Mouse (Mus musculus) hindbrain, embryonic 16.5 days (tissue): ENCODE measurements around the gene Pcif1. TPM values are rescaled to one million over a fixed set of nuclear protein-coding genes. Genes with fewer than 3 reads are reported as not detected.
A peak's percentile ranks its signal among the peaks of the same experiment; 100 is the strongest.

Experiments
- ATAC-seq: fragments of 200-750 bp; cut with Nextera tagmentation; 2 replicates; pipeline ENCODE4 v1.8.0; 2017; ENCODE audit warnings: moderate TSS enrichment, moderate library complexity
- H3K27ac ChIP-seq: fragments of 300-500 bp; sonication (generic); 2 replicates; pipeline ENCODE4 v1.5.1; 2014; ENCODE audit warnings: low read depth, mild to moderate bottlenecking, control low read depth, low read length, moderate library complexity
- H3K27me3 ChIP-seq: fragments of 300-500 bp; sonication (generic); replicated peaks from 2 replicates; pipeline ENCODE4 v1.6.1; 2014; ENCODE audit warnings: low read length; ENCODE audit not compliant: control insufficient read depth, insufficient read depth
- H3K36me3 ChIP-seq: fragments of 300-500 bp; sonication (generic); 2 replicates; pipeline ENCODE4 v1.6.1; 2014; ENCODE audit warnings: mild to moderate bottlenecking, low read length, moderate library complexity, mixed read lengths; ENCODE audit not compliant: control insufficient read depth, insufficient read depth
- H3K4me1 ChIP-seq: fragments of 300-500 bp; sonication (generic); 2 replicates; pipeline ENCODE4 v1.6.1; 2014; ENCODE audit warnings: low read depth, low read length; ENCODE audit not compliant: control insufficient read depth, insufficient read depth
- H3K4me2 ChIP-seq: fragments of 300-500 bp; sonication (generic); 2 replicates; pipeline ENCODE4 v1.6.1; 2014; ENCODE audit warnings: mild to moderate bottlenecking, low read length, control low read depth, moderate library complexity
- H3K4me3 ChIP-seq: fragments of 300-500 bp; sonication (generic); 2 replicates; pipeline ENCODE4 v1.5.1; 2014; ENCODE audit warnings: mild to moderate bottlenecking, low read length, control low read depth, moderate library complexity
- H3K9ac ChIP-seq: fragments of 300-500 bp; sonication (generic); 2 replicates; pipeline ENCODE4 v1.6.1; 2014; ENCODE audit warnings: low read depth, mild to moderate bottlenecking, control low read depth, low read length, moderate library complexity
- H3K9me3 ChIP-seq: fragments of 300-500 bp; sonication (generic); 2 replicates; pipeline ENCODE4 v1.6.1; 2014; ENCODE audit warnings: mild to moderate bottlenecking, low read length, moderate library complexity; ENCODE audit not compliant: control insufficient read depth
- WGBS: fragments of 180-500 bp; shearing (Covaris S2); extraction: QIAGEN DNeasy Blood & Tissue Kit; methylation state at CpG from one replicate; pipeline ENCODE4 v1.1.7; 2014; 5-methylcytosine and 5-hydroxymethylcytosine counted together
- polyA plus RNA-seq: library from polyadenylated mRNA; unstranded; fragments of >200 nt; fragmentation: Nextera tagmentation; extraction: Ambion mirVana; gene quantifications from 2 replicates; pipeline ENCODE4 v1.2.1, GENCODE M21; 2015

Gene Pcif1
- polyA plus RNA-seq, 1 experiment from 2014 or later: 71.3 TPM

GRCm38 (mm10) chr2:164899723-164900459, 20.8 kb downstream of the Pcif1 start:
- ATAC-seq: no peak
- H3K9me3 ChIP-seq: no peaks in the 10 kb centered on the region
- H3K27ac ChIP-seq: no peak overlapping the region
- peaks cover 69% of the 10 kb centered on the region for H3K36me3 ChIP-seq
- H3K4me2 ChIP-seq: no peak overlapping the region
- WGBS: 92% methylated on average over 16 of the region's 16 CpGs
- H3K4me1 ChIP-seq: no peaks in the 10 kb centered on the region
- H3K9ac ChIP-seq: no peak overlapping the region
- H3K27me3 ChIP-seq: no peaks in the 10 kb centered on the region
- H3K4me3 ChIP-seq: no peak overlapping the region

GRCm38 (mm10) chr2:164901380-164901779, 22.3 kb downstream of the Pcif1 start:
- Histone ChIP-seq H3K9me3 (peaks cover 4% of the 10 kb centered on the region; the same call in 1 of the 2 replicates), H3K27me3 (no peaks in the 10 kb centered on the region), H3K36me3 (peaks cover 64% of the 10 kb centered on the region), H3K4me1 (no peaks in the 10 kb centered on the region), H3K27ac (no peak overlapping the region), H3K9ac (no peak overlapping the region), H3K4me2 (no peak overlapping the region), H3K4me3 (no peak overlapping the region)
- WGBS: 96% methylated on average over 13 of the region's 13 CpGs
- no peak for ATAC-seq

- H3K36me3 ChIP-seq: peaks cover 65% of the 10 kb centered on the region
- H3K9me3 ChIP-seq: peaks cover 4% of the 10 kb centered on the region; the same call in 1 of the 2 replicates
- WGBS: 64% methylated on average over 1 of the region's 1 CpGs
- H3K4me1 ChIP-seq: no peaks in the 10 kb centered on the region
- H3K9ac ChIP-seq: no peak overlapping the region
- ATAC-seq: no peak
- no peak overlapping the region for H3K27ac ChIP-seq
- no peak overlapping the region for H3K4me3 ChIP-seq
- no peak overlapping the region for H3K4me2 ChIP-seq
- no peaks in the 10 kb centered on the region for H3K27me3 ChIP-seq
These were observed 24.4 kb downstream of the Pcif1 start for GRCm38 (mm10) chr2:164903496-164903895.

- no peaks in the 10 kb centered on the region for H3K27me3 ChIP-seq
- H3K36me3 ChIP-seq: peaks cover 53% of the 10 kb centered on the region
- peaks cover 14% of the 10 kb centered on the region for H3K4me1 ChIP-seq
- ATAC-seq: no peak
- peaks cover 4% of the 10 kb centered on the region; the same call in 1 of the 2 replicates for H3K9me3 ChIP-seq
- H3K9ac ChIP-seq: no peak overlapping the region
- 98% methylated on average over 4 of the region's 4 CpGs for WGBS
- H3K27ac ChIP-seq: no peak overlapping the region
- H3K4me3 ChIP-seq: no peak overlapping the region
- no peak overlapping the region for H3K4me2 ChIP-seq
These were observed 27.0 kb downstream of the Pcif1 start for GRCm38 (mm10) chr2:164906071-164906470.

- Histone ChIP-seq H3K4me2 (no peak overlapping the region), H3K4me1 (peaks cover 20% of the 10 kb centered on the region), H3K4me3 (no peak overlapping the region), H3K27me3 (no peaks in the 10 kb centered on the region), H3K27ac (no peak overlapping the region), H3K9me3 (peaks cover 4% of the 10 kb centered on the region; the same call in 1 of the 2 replicates), H3K36me3 (peaks cover 41% of the 10 kb centered on the region), H3K9ac (no peak overlapping the region)
- WGBS: 96% methylated on average over 12 of the region's 12 CpGs
- no peak for ATAC-seq
These were observed 28.4 kb downstream of the Pcif1 start for GRCm38 (mm10) chr2:164907511-164907910.

- H3K9ac ChIP-seq: no peak overlapping the region
- ATAC-seq: no peak
- H3K36me3 ChIP-seq: peaks cover 41% of the 10 kb centered on the region
- peaks cover 20% of the 10 kb centered on the region for H3K4me1 ChIP-seq
- no peak overlapping the region for H3K4me3 ChIP-seq
- H3K9me3 ChIP-seq: peaks cover 4% of the 10 kb centered on the region; the same call in 1 of the 2 replicates
- H3K4me2 ChIP-seq: no peak overlapping the region
- no peaks in the 10 kb centered on the region for H3K27me3 ChIP-seq
- no peak overlapping the region for H3K27ac ChIP-seq
- WGBS: 98% methylated on average over 5 of the region's 5 CpGs
These were observed 28.9 kb downstream of the Pcif1 start for GRCm38 (mm10) chr2:164908011-164908410.

- no peak for ATAC-seq
- H3K27me3 ChIP-seq: no peaks in the 10 kb centered on the region
- H3K4me2 ChIP-seq: no peak overlapping the region
- peaks cover 44% of the 10 kb centered on the region for H3K36me3 ChIP-seq
- no peak overlapping the region for H3K4me3 ChIP-seq
- H3K9me3 ChIP-seq: peaks cover 4% of the 10 kb centered on the region; the same call in 1 of the 2 replicates
- no peak overlapping the region for H3K9ac ChIP-seq
- WGBS: 93% methylated on average over 3 of the region's 3 CpGs
- H3K27ac ChIP-seq: no peak overlapping the region
- H3K4me1 ChIP-seq: peaks cover 20% of the 10 kb centered on the region
These were observed 30.0 kb downstream of the Pcif1 start for GRCm38 (mm10) chr2:164909100-164909499.

- Histone ChIP-seq H3K27ac (no peak overlapping the region), H3K27me3 (no peaks in the 10 kb centered on the region), H3K4me2 (peak overlapping the region; percentile 90), H3K4me1 (peaks cover 20% of the 10 kb centered on the region), H3K36me3 (peaks cover 41% of the 10 kb centered on the region), H3K4me3 (peak overlapping the region; percentile 91), H3K9me3 (peaks cover 4% of the 10 kb centered on the region; the same call in 1 of the 2 replicates), H3K9ac (no peak overlapping the region; the same call in 1 of the 2 replicates)
- no peak for ATAC-seq
- WGBS: 92% methylated on average over 1 of the region's 1 CpGs
These were observed 30.4 kb downstream of the Pcif1 start for GRCm38 (mm10) chr2:164909542-164909941.

GRCm38 (mm10) chr2:164910360-164911061, 31.4 kb downstream of the Pcif1 start:
- 0 out of 2 replicates have a peak, but pooled peaks have one; percentile 1 for ATAC-seq
- no peaks in the 10 kb centered on the region for H3K27me3 ChIP-seq
- 5% methylated on average over 37 of the region's 37 CpGs for WGBS

More at GRCm38 (mm10) chr2:164910360-164911061, 31.4 kb downstream of the Pcif1 start:
- peak overlapping the region; percentile 91 for H3K4me3 ChIP-seq
- H3K36me3 ChIP-seq: peaks cover 37% of the 10 kb centered on the region
- H3K4me1 ChIP-seq: peaks cover 20% of the 10 kb centered on the region
- peak overlapping the region; percentile 90 for H3K4me2 ChIP-seq
- peak overlapping the region; percentile 100 for H3K27ac ChIP-seq
- H3K9me3 ChIP-seq: peaks cover 4% of the 10 kb centered on the region; the same call in 1 of the 2 replicates
- peak overlapping the region; percentile 95 for H3K9ac ChIP-seq
